Mouse (Mus musculus): Measurements from ENCODE around the gene Hes2. TPM values are rescaled to one million over a fixed set of nuclear protein-coding genes. Genes with fewer than 3 reads are reported as not detected.
A peak's percentile ranks its signal among the peaks of the same experiment; 100 is the strongest.

Gene Hes2
- polyA plus RNA-seq, 1 experiment from 2014 or later = not detected

DNA sequence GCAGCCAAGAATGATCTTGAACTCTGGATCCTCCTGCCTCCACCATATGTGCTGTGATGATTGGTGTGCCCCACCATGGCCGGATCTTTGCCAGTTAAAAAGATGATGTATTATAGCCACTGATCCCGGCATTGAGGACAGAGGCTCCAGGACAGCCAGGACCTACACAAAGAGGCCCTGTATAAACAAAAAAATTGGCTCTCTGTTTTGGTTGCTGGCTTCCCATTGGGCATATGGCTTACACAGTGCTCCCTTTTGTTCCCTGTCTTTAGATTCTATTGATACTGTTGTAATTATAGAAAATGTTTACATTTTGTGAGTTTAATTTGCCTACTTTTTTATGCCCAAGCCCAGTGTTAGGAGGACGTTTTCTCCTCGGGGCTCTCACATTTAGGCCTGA lies 33.9 kb downstream of the Hes2 start:
- no peak overlapping the region for H3K4me3 ChIP-seq
- ATAC-seq (ENCODE audit: insufficient number of reproducible peaks, insufficient read depth, low FRiP score, low TSS enrichment) = no peak

GRCm38 (mm10) chr4:152194476-152195175 lies 36.0 kb downstream of the Hes2 start:
- H3K4me1 ChIP-seq = peaks cover 14% of the 10 kb centered on the region; the same call in 1 of the 2 replicates
- WGBS = 84% methylated on average over 3 of the region's 3 CpGs
- ATAC-seq (ENCODE audit: insufficient number of reproducible peaks, insufficient read depth, low FRiP score, low TSS enrichment) = no peak

More for the DNA sequence above, 33.9 kb downstream of the Hes2 start:
- no peak overlapping the region for H3K4me2 ChIP-seq (replicated peaks)
- H3K27me3 ChIP-seq = no peaks in the 10 kb centered on the region
- no peaks in the 10 kb centered on the region for H3K9me3 ChIP-seq
- H3K4me1 ChIP-seq = peaks cover 14% of the 10 kb centered on the region; the same call in 1 of the 2 replicates
- no peak overlapping the region for H3K9ac ChIP-seq
- no peak overlapping the region for H3K27ac ChIP-seq
- H3K36me3 ChIP-seq = no peaks in the 10 kb centered on the region
- 22% methylated on average over 4 of the region's 4 CpGs for WGBS

DNA sequence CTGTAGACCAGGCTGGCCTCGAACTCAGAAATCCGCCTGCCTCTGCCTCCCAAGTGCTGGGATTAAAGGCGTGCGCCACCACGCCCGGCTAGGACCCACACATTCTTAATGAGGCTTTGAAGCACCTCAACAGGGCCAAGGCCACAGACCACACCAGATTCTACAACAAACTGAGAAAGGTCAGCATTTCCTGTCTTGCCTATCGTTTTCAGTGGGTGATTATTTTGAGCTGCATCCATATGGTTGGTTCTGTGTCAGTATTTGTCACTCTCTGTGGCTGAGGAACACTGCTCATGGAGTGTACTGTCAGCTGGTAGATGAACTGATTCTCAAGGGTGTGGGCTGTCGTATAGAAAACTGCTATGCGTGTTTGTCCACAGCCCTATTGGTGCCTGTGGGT lies 37.6 kb downstream of the Hes2 start:
- H3K4me1 ChIP-seq = peaks cover 5% of the 10 kb centered on the region; the same call in 1 of the 2 replicates
- no peaks in the 10 kb centered on the region for H3K9me3 ChIP-seq
- H3K36me3 ChIP-seq = no peaks in the 10 kb centered on the region
- WGBS = 93% methylated on average over 9 of the region's 9 CpGs
- H3K9ac ChIP-seq = no peak overlapping the region
- no peak overlapping the region for H3K27ac ChIP-seq
- H3K27me3 ChIP-seq = no peaks in the 10 kb centered on the region
- H3K4me3 ChIP-seq = no peak overlapping the region
- no peak for ATAC-seq (ENCODE audit: insufficient number of reproducible peaks, insufficient read depth, low FRiP score, low TSS enrichment)
- no peak overlapping the region for H3K4me2 ChIP-seq (replicated peaks)

More at GRCm38 (mm10) chr4:152194476-152195175, 36.0 kb downstream of the Hes2 start:
- Histone ChIP-seq H3K9ac (no peak overlapping the region), H3K36me3 (no peaks in the 10 kb centered on the region), H3K27me3 (no peaks in the 10 kb centered on the region), H3K4me2 (replicated peaks) (no peak overlapping the region), H3K27ac (no peak overlapping the region), H3K4me3 (no peak overlapping the region), H3K9me3 (no peaks in the 10 kb centered on the region)

- H3K27me3 ChIP-seq = no peaks in the 10 kb centered on the region
- no peaks in the 10 kb centered on the region for H3K36me3 ChIP-seq
- ATAC-seq (ENCODE audit: insufficient number of reproducible peaks, insufficient read depth, low FRiP score, low TSS enrichment) = no peak
- H3K27ac ChIP-seq = no peak overlapping the region
- H3K9me3 ChIP-seq = no peaks in the 10 kb centered on the region
- 75% methylated on average over 5 of the region's 5 CpGs for whole genome bisulfite sequencing
- no peak overlapping the region for H3K4me2 ChIP-seq (replicated peaks)
- no peak overlapping the region for H3K9ac ChIP-seq
- peaks cover 5% of the 10 kb centered on the region; the same call in 1 of the 2 replicates for H3K4me1 ChIP-seq
- H3K4me3 ChIP-seq = no peak overlapping the region
These were observed 38.9 kb downstream of the Hes2 start for GRCm38 (mm10) chr4:152197545-152197944.

DNA sequence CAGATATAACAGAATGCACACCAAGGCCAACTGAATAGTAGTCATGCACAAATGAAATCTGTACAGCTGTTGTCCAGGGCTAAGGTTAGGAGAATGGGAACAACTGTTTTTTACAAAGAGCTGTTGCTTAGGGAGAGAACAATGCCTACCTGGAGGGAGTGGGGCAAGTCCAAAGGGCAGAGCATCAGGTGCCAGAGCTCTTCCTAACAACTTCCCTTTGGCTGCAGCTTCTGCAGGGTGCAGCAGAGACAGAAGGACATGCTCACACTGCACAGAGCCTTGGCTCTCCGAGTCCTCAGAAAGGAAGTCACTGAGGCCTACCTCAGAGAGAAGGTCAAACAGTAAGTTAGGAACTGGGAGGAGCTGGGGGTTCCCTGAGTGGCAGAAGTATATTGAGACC lies 41.0 kb downstream of the Hes2 start:
- Histone ChIP-seq H3K36me3 (no peaks in the 10 kb centered on the region), H3K4me3 (no peak overlapping the region), H3K4me1 (peaks cover 4% of the 10 kb centered on the region), H3K4me2 (replicated peaks) (no peak overlapping the region), H3K9me3 (no peaks in the 10 kb centered on the region), H3K27ac (no peak overlapping the region), H3K9ac (no peak overlapping the region), H3K27me3 (no peaks in the 10 kb centered on the region)
- WGBS = 64% methylated on average over 1 of the region's 1 CpGs
- ATAC-seq (ENCODE audit: insufficient number of reproducible peaks, insufficient read depth, low FRiP score, low TSS enrichment) = no peak

- H3K4me2 ChIP-seq (replicated peaks) = no peak overlapping the region
- H3K4me1 ChIP-seq = peaks cover 7% of the 10 kb centered on the region
- H3K27ac ChIP-seq = no peak overlapping the region
- H3K4me3 ChIP-seq = no peak overlapping the region
- no peaks in the 10 kb centered on the region for H3K36me3 ChIP-seq
- WGBS = 75% methylated on average over 6 of the region's 6 CpGs
- ATAC-seq (ENCODE audit: insufficient number of reproducible peaks, insufficient read depth, low FRiP score, low TSS enrichment) = no peak
- H3K9ac ChIP-seq = no peak overlapping the region
- H3K27me3 ChIP-seq = no peaks in the 10 kb centered on the region
- no peaks in the 10 kb centered on the region for H3K9me3 ChIP-seq
These were observed 42.8 kb downstream of the Hes2 start for GRCm38 (mm10) chr4:152201492-152201891.

DNA sequence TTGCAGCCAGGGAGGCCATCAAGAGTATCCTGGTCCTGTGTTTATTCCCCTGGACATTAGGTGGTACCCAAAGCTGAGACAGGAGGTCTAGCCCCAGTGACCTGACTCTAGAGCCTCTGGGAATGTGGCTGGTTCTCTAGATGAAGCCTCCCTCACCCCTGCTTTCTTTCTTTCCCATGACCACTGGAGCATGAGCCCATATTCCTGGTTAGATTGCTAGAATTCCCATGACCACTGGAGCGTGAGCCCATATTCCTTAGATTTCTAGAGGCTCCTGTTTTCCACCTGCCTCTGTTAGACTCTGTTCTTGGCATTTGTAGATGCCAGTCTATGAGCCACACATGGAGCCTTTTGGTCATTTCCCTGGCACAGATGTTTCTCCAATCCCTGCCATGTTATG lies 43.8 kb downstream of the Hes2 start:
- ATAC-seq (ENCODE audit: insufficient number of reproducible peaks, insufficient read depth, low FRiP score, low TSS enrichment) = no peak
- Histone ChIP-seq H3K27me3 (no peaks in the 10 kb centered on the region), H3K9ac (no peak overlapping the region), H3K27ac (no peak overlapping the region), H3K4me3 (no peak overlapping the region), H3K4me1 (peaks cover 7% of the 10 kb centered on the region), H3K4me2 (replicated peaks) (no peak overlapping the region), H3K9me3 (no peaks in the 10 kb centered on the region), H3K36me3 (no peaks in the 10 kb centered on the region)
- 96% methylated on average over 1 of the region's 1 CpGs for WGBS

GRCm38 (mm10) chr4:152202905-152203304 lies 44.2 kb downstream of the Hes2 start:
- no peak overlapping the region for H3K4me2 ChIP-seq (replicated peaks)
- no peak overlapping the region for H3K27ac ChIP-seq
- no peaks in the 10 kb centered on the region for H3K27me3 ChIP-seq
- no peaks in the 10 kb centered on the region for H3K9me3 ChIP-seq
- H3K36me3 ChIP-seq = no peaks in the 10 kb centered on the region
- no peak for ATAC-seq (ENCODE audit: insufficient number of reproducible peaks, insufficient read depth, low FRiP score, low TSS enrichment)
- H3K9ac ChIP-seq = no peak overlapping the region
- H3K4me1 ChIP-seq = peaks cover 7% of the 10 kb centered on the region
- WGBS = 74% methylated on average over 3 of the region's 3 CpGs
- no peak overlapping the region for H3K4me3 ChIP-seq

DNA sequence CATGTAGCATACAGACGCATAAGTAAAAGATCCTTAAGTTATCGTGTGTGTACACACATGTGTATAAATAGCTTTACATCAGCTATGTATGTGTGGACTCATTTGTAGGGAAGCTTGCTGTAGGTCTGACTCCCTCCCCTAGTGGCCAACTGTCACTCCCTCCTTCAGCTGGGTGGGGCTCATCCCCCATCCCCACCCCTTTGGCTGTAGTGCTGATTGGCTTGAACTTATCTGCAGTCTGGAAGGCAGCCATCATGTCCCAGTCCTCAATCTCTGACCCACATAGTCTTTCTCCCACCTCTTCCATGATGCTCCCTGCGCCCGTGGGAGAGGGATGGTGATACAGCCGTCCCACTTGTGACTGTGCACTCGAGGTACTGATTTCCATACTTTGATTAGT lies 46.0 kb downstream of the Hes2 start:
- Histone ChIP-seq H3K9me3 (no peaks in the 10 kb centered on the region), H3K36me3 (no peaks in the 10 kb centered on the region), H3K4me2 (replicated peaks) (no peak overlapping the region), H3K9ac (no peak overlapping the region), H3K27ac (no peak overlapping the region), H3K4me1 (peaks cover 7% of the 10 kb centered on the region), H3K27me3 (no peaks in the 10 kb centered on the region), H3K4me3 (no peak overlapping the region)
- WGBS = 88% methylated on average over 6 of the region's 6 CpGs
- ATAC-seq (ENCODE audit: insufficient number of reproducible peaks, insufficient read depth, low FRiP score, low TSS enrichment) = no peak

GRCm38 (mm10) chr4:152206199-152206598 lies 47.5 kb downstream of the Hes2 start:
- H3K9ac ChIP-seq = peak overlapping the region; percentile 30; the same call in 1 of the 2 replicates
- H3K4me3 ChIP-seq = no peak overlapping the region
- H3K9me3 ChIP-seq = no peaks in the 10 kb centered on the region
- H3K27me3 ChIP-seq = no peaks in the 10 kb centered on the region
- H3K27ac ChIP-seq = no peak overlapping the region
- whole genome bisulfite sequencing = 39% methylated on average over 6 of the region's 6 CpGs
- no peaks in the 10 kb centered on the region for H3K36me3 ChIP-seq
- no peak for ATAC-seq (ENCODE audit: insufficient number of reproducible peaks, insufficient read depth, low FRiP score, low TSS enrichment)
- H3K4me1 ChIP-seq = peaks cover 7% of the 10 kb centered on the region
- H3K4me2 ChIP-seq (replicated peaks) = no peak overlapping the region

DNA sequence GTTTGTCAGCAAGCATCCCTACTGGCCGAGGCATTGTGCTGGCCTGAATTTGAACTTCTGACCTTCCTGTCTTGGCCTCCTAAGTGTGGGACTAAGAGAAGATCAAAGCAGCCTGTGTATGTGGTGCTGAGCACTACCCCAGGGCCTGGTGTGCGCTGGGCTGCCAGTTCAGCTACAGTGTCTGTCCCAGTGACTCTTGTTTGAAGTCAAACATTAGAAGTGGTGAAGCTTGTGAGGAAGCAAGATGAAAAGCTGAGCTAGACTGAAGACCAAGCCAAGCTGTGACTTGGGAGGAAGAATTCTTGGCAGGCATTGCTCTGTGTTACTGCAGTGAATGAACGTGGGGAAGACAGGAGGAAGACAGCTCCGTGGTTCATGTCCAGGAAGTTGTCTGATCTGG lies 51.0 kb downstream of the Hes2 start:
- H3K4me2 ChIP-seq (replicated peaks) = no peak overlapping the region
- peaks cover 7% of the 10 kb centered on the region; the same call in 1 of the 2 replicates for H3K4me1 ChIP-seq
- WGBS = 52% methylated on average over 4 of the region's 4 CpGs
- no peak overlapping the region for H3K9ac ChIP-seq
- no peaks in the 10 kb centered on the region for H3K9me3 ChIP-seq
- no peak for ATAC-seq (ENCODE audit: insufficient number of reproducible peaks, insufficient read depth, low FRiP score, low TSS enrichment)
- H3K27ac ChIP-seq = no peak overlapping the region
- no peaks in the 10 kb centered on the region for H3K27me3 ChIP-seq
- H3K4me3 ChIP-seq = no peak overlapping the region
- H3K36me3 ChIP-seq = no peaks in the 10 kb centered on the region

Data from embryonic facial prominence, embryonic 12.5 days (tissue).